Mouse (Mus musculus): ENCODE measurements at regions not wholly inside any gene's neighbourhood (a gene's known extent, or its start where the extent isn't known, plus 50 kb on each side); places are given as distances from the start of the nearest gene placed in this dataset.

DNA sequence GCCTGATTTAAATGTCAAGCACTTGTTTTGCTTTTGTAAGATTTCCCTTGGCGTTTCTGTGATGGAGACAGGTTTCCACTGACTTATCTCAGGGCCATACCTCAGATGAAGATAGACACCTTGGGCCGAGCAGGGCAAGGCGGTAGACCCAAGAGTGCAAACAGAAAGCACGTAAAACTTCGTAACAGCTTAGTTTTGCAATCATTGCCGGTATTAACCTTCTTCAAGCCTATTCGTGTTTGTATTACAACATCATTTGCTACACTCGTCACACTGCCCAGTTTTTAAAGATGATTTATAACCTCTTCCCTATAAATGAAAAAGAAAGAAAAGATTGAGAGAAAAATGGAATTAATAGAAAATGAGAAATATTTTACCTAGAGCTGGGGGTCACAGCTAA, 56.6 kb upstream of the Ank start:
- no peak for DNase-seq (ENCODE audit: low spot score)

DNA sequence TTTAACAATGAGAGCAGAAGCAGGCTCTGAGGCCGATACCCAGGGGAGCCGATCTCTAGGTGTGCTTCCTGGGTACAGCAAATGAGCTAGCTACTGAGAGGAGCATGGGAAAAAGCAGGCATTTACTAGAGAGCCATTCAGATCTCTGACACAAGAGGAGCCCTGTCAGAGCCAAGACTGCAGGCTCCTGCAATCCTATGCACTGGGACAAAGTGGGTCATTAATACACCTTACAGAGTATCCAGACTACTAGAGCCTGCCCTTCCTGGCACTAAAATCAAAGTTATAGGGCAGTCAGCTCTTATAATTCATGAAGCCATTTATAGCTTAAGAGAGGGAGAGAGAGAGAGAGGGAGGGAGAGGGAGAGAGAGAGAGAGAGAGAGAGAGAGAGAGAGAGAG, 54.2 kb upstream of the Ank start:
- DNase-seq (ENCODE audit: low spot score): no peak

DNA sequence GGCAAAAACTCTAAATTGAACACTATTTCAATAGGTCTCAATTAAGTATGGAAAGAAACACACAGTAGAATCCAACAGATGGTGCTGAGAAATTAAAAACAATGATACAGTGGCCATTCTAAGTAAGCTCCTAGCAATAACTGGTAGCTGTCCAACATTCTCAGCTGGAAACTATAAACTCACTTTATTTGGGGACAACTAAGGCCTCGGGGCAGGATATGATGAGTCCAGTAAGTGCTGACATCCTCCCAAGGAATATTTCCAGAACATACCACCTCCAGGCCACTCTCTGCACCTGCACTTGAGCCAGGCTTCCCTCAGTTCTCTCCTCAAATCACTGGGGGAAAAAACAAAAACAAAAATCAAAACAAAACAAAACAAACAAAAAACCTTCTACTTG, 53.7 kb upstream of the Ank start:
- DNase-seq (ENCODE audit: low spot score): no peak

DNA sequence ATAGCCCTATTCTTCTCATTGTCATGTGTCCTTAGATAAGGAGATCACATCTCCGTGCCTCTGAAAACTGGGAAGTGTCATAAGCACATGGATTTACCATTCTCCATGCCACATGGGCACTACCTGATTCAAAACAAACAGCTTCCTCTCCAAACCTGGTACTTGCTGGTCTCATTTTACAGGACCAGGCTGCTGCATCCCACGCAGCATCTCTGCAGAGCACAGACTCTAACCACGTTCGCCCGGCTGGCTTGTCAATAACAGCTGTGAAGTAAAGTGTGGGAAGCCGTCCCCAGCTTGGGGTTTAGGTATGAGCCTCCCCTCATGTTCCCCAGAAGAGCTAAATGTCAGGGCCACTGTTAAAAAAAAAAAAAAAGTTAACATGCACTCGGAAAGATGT, 53.0 kb upstream of the Ank start:
- peak; percentile 38 for DNase-seq (ENCODE audit: low spot score)

DNA sequence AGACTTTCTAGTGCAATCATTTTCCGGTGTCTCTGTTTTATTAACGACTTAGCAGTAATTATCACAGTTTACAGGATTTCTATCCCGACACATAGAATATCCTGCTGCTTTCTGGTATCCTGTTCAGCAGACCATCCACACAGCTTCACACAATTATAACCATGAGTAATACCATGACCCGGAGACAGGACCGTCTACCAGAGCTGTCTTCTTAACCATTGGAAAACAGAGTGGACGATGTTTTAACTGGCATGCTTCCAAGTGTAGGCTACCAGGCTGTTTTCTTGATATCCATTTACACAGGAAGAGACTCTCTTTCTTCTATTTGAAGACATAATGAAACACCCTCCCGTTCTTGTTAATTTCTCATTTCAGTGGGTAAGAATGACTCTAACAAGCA, 51.7 kb upstream of the Ank start:
- DNase-seq (ENCODE audit: low spot score): no peak

All from layer of hippocampus, adult 9-10 months (tissue).